Mouse (Mus musculus) midbrain, postnatal 0 days (tissue): ENCODE data around the gene Foxp1. TPM values are rescaled to one million over a fixed set of nuclear protein-coding genes. Genes with fewer than 3 reads are reported as not detected.

ENCODE experiments used
- ATAC-seq: fragments of 200-750 bp; cut with Nextera tagmentation; 2 replicates; pipeline ENCODE4 v1.8.0; 2017; ENCODE audit warnings: moderate number of reproducible peaks, mild to moderate bottlenecking, moderate TSS enrichment, moderate library complexity; ENCODE audit not compliant: low FRiP score
- DNase-seq: peaks from one replicate; pipeline ENCODE4 v3.0.0-alpha.2; 2015; ENCODE audit warnings: low spot score
- H3K27ac ChIP-seq: fragments of 300-500 bp; sonication (generic); 2 replicates; pipeline ENCODE4 v1.5.1; 2014; ENCODE audit warnings: low read depth, mild to moderate bottlenecking, low read length, mixed read lengths
- H3K27me3 ChIP-seq: fragments of 300-500 bp; sonication (generic); 2 replicates; pipeline ENCODE4 v1.6.1; 2014; ENCODE audit warnings: low read length, control low read depth, mixed read lengths; ENCODE audit not compliant: insufficient read depth
- H3K36me3 ChIP-seq: fragments of 300-500 bp; sonication (generic); 2 replicates; pipeline ENCODE4 v1.6.1; 2014; ENCODE audit warnings: low read length, control low read depth, mixed read lengths; ENCODE audit not compliant: insufficient read depth
- H3K4me1 ChIP-seq: fragments of 300-500 bp; sonication (generic); 2 replicates; pipeline ENCODE4 v1.6.1; 2014; ENCODE audit warnings: mild to moderate bottlenecking, control low read depth, antibody characterized with exemption, low read length, mixed read lengths; ENCODE audit not compliant: insufficient read depth
- H3K4me2 ChIP-seq: fragments of 300-500 bp; sonication (generic); 2 replicates; pipeline ENCODE4 v1.6.1; 2014; ENCODE audit warnings: low read depth, mild to moderate bottlenecking, low read length, mixed read lengths; ENCODE audit not compliant: poor library complexity, severe bottlenecking
- H3K4me3 ChIP-seq: fragments of 300-500 bp; sonication (generic); 2 replicates; pipeline ENCODE4 v1.5.1; 2014; ENCODE audit warnings: low read depth, mild to moderate bottlenecking, low read length, moderate library complexity
- H3K9ac ChIP-seq: fragments of 300-500 bp; sonication (generic); replicated peaks from 2 replicates; pipeline ENCODE4 v1.6.1; 2014; ENCODE audit warnings: mild to moderate bottlenecking, low read length, moderate library complexity, mixed read lengths; ENCODE audit not compliant: poor library complexity, severe bottlenecking
- H3K9me3 ChIP-seq: fragments of 300-500 bp; sonication (generic); 2 replicates; pipeline ENCODE4 v1.6.1; 2016; ENCODE audit warnings: low read length, control low read depth
- CTCF ChIP-seq: IDR thresholded peaks from 2 replicates; pipeline ENCODE4 v1.5.1; 2016; ENCODE audit warnings: antibody characterized with exemption, mild to moderate bottlenecking
- WGBS: fragments of 180-500 bp; shearing (Covaris S2); extraction: QIAGEN DNeasy Blood & Tissue Kit; methylation state at CpG from one replicate; pipeline ENCODE4 v1.1.7; 2014; 5-methylcytosine and 5-hydroxymethylcytosine counted together
- polyA plus RNA-seq: library from polyadenylated mRNA; unstranded; fragments of >200 nt; fragmentation: Nextera tagmentation; extraction: Ambion mirVana; gene quantifications from 2 replicates; pipeline ENCODE4 v1.2.1, GENCODE M21; 2015
- total RNA-seq: library from RNA; depleted of rRNA; stranded (reverse); fragments of >200 nt; gene quantifications from 2 replicates; pipeline ENCODE4 v1.2.3, GENCODE M21; 2014

Gene Foxp1
- total and polyA plus RNA-seq, 2 experiments from 2014 or later: 71.1 to 74.3 TPM

GRCm38 (mm10) chr6:99534211-99534745 lies 11.8 kb upstream of the Foxp1 start:
- Histone ChIP-seq H3K4me3 (no peak overlapping the region), H3K36me3 (no peaks in the 10 kb centered on the region), H3K27ac (no peak overlapping the region), H3K4me1 (no peaks in the 10 kb centered on the region), H3K9me3 (no peaks in the 10 kb centered on the region), H3K4me2 (no peak overlapping the region), H3K27me3 (no peaks in the 10 kb centered on the region), H3K9ac (no peak overlapping the region)
- DNase-seq (peak; percentile 10), ATAC-seq (no peak)
- WGBS: 51% methylated on average over 5 of the region's 5 CpGs
- TF ChIP-seq CTCF: no peak

- WGBS: 100% methylated on average over 4 of the region's 4 CpGs
- no peaks in the 10 kb centered on the region for H3K27me3 ChIP-seq
- no peaks in the 10 kb centered on the region for H3K9me3 ChIP-seq
- no peak for TF ChIP-seq CTCF
- no peak overlapping the region for H3K9ac ChIP-seq
- DNase-seq (no peak), ATAC-seq (no peak)
- no peaks in the 10 kb centered on the region for H3K36me3 ChIP-seq
- no peak overlapping the region for H3K27ac ChIP-seq
- no peaks in the 10 kb centered on the region for H3K4me1 ChIP-seq
- no peak overlapping the region for H3K4me3 ChIP-seq
- H3K4me2 ChIP-seq: no peak overlapping the region
Observed at GRCm38 (mm10) chr6:99532458-99532857, 9.9 kb upstream of the Foxp1 start.

- Histone ChIP-seq H3K9me3 (no peaks in the 10 kb centered on the region), H3K27me3 (no peaks in the 10 kb centered on the region), H3K4me2 (no peak overlapping the region), H3K4me1 (no peaks in the 10 kb centered on the region), H3K36me3 (no peaks in the 10 kb centered on the region), H3K9ac (no peak overlapping the region), H3K27ac (no peak overlapping the region), H3K4me3 (no peak overlapping the region)
- WGBS: 75% methylated on average over 2 of the region's 2 CpGs
- ATAC-seq (no peak), DNase-seq (no peak)
- TF ChIP-seq CTCF: no peak
Observed at GRCm38 (mm10) chr6:99528972-99529371, 6.5 kb upstream of the Foxp1 start.

GRCm38 (mm10) chr6:99527457-99528105 lies 5.1 kb upstream of the Foxp1 start:
- Histone ChIP-seq H3K36me3 (no peaks in the 10 kb centered on the region), H3K4me3 (no peak overlapping the region), H3K27me3 (no peaks in the 10 kb centered on the region), H3K4me1 (no peaks in the 10 kb centered on the region), H3K9ac (no peak overlapping the region), H3K9me3 (no peaks in the 10 kb centered on the region), H3K4me2 (no peak overlapping the region), H3K27ac (no peak overlapping the region)
- peak; percentile 47 for TF ChIP-seq CTCF
- DNase-seq (no peak), ATAC-seq (no peak)
- 93% methylated on average over 6 of the region's 6 CpGs for WGBS

- DNase-seq: peak; percentile 51
- Histone ChIP-seq H3K9me3 (no peaks in the 10 kb centered on the region), H3K36me3 (no peaks in the 10 kb centered on the region), H3K27ac (no peak overlapping the region), H3K9ac (no peak overlapping the region), H3K27me3 (no peaks in the 10 kb centered on the region), H3K4me1 (no peaks in the 10 kb centered on the region), H3K4me2 (no peak overlapping the region), H3K4me3 (no peak overlapping the region)
- no peak for ATAC-seq
- WGBS: 47% methylated on average over 8 of the region's 8 CpGs
- peak; percentile 66 for TF ChIP-seq CTCF
Observed at GRCm38 (mm10) chr6:99525351-99525750, 2.8 kb upstream of the Foxp1 start.

- ATAC-seq: no peak
- Histone ChIP-seq H3K27ac (peak overlapping the region; percentile 87; the same call in 1 of the 2 replicates), H3K4me3 (peak overlapping the region; percentile 46), H3K9ac (peak overlapping the region; percentile 34), H3K9me3 (no peaks in the 10 kb centered on the region), H3K4me1 (no peaks in the 10 kb centered on the region), H3K27me3 (no peaks in the 10 kb centered on the region), H3K36me3 (no peaks in the 10 kb centered on the region), H3K4me2 (peak overlapping the region; percentile 100)
- 26% methylated on average over 10 of the region's 10 CpGs for WGBS
- TF ChIP-seq CTCF: no peak
- DNase-seq: no peak
Observed at GRCm38 (mm10) chr6:99523679-99524370, 1.3 kb upstream of the Foxp1 start.
